Mouse (Mus musculus) lung, postnatal 14 days (tissue): ENCODE results near the gene Anxa2.
A peak's percentile ranks its signal among the peaks of the same experiment; 100 is the strongest.

Experiments used
- DNase-seq: peaks from one replicate; pipeline ENCODE4 v3.0.0; 2021

The Anxa2 gene

DNA sequence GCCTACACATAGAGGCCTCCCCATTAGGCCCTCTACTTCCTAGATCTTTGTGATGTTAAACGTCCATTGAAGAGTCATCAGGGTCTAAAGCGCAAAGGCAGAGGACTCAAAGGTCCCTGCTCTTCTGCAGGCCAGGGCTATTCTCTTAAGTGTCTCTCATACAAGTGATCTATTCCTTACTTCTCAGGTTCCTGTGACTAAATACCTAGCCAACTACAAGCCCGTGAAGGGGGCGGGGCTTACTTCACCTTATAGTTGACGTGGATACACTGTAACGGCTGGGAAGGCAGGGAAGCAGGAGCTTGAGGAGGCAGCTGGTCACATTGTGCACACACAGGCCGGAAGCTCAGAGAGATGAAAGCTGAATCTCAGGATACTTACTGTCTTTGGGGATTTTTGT is 6.5 kb downstream of the Anxa2 start:
- no peak for DNase-seq

DNA sequence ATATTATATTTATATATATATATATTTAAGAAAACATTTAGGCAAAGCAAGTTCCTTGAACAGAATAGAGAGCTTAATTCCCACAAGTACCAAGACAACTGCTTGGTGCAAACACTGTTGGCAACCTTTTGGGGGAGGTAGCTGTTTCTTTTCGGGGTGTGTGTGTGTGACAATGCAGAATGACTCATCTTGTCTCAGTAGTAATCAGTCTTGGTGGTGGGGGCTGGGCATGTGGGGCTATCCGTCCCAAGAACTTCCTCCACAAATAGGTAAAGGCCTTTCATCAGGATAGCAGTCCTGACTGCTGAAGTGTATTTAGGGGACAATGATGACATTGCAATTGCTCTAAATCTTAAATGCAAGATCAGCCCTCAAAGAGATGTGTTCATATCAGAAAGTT is 9.6 kb downstream of the Anxa2 start:
- DNase-seq: no peak

DNA sequence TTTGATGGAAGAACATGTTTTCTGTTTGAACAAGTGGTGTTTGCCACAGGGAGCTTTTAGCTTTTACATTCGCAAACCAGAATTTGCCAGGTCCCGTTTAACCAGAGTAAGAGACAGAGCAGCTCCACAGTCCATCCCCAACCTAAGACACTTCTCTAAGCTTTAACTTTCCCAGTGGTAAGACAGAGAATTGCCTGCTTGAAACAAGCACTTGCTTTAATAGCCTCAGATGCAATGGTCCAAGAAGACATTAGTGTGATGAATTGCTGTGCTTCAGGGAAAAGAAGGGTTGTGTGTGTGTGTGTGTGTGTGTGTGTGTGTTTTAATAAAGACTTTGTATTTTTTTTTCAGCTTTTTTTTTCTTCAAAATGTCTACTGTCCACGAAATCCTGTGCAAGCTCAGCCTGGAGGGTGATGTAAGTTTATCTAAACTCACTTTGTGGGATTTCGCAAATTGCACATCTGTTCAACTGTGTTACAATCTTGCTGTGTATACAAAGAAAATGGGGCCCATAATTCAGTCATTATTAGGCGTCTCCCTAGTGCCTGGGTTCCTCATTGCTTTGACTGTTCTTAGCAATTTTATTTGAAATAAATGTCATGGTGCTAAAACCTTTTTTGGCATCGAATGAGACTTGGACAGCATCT is 10.8 kb downstream of the Anxa2 start:
- DNase-seq: no peak

DNA sequence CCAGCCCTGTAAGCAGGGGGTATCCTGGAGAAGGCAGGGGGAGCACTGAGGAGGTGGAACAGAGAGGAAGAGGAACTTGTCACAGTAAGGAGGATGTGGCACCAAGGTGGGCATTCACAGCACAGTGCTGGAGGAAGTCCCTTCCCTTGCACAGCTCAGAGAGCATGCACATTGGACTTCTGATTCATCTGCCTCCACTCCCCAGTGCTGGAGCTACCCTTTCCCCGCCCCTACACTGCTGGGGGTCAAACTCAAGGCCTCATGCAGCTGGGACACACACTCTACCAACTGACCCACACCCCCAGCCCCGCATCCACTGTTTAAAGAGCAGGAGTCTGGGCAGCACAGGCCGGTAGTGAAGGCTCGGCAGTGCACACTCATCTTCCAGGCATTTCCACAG is 12.7 kb downstream of the Anxa2 start:
- DNase-seq: no peak

DNA sequence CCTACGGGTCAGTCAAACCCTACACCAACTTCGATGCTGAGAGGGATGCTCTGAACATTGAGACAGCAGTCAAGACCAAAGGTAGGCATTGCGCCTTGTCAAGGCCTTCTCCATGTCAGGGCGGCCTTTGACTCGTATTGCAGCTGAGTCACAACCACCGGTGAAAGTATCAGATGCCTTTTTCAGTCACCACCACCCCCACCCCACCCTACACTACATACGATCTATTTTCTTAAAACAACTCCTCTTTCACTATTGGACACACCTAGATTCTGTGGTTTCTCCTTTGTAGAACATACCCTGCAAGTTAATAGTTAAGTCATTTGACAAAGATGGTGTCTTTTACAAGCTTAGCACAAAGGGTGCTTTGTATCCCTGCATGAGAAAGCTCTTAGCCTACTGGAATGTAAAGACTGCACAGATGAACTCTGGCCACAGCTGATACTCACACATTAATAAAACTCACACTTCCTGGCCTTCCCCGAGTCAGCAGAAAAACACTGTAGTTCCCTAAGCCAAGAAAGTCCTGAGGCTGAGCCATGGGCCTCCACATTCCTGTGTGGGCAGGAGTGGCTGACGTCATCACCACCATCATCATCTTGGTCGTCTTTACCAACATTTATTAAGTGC is 14.0 kb downstream of the Anxa2 start:
- DNase-seq: no peak

DNA sequence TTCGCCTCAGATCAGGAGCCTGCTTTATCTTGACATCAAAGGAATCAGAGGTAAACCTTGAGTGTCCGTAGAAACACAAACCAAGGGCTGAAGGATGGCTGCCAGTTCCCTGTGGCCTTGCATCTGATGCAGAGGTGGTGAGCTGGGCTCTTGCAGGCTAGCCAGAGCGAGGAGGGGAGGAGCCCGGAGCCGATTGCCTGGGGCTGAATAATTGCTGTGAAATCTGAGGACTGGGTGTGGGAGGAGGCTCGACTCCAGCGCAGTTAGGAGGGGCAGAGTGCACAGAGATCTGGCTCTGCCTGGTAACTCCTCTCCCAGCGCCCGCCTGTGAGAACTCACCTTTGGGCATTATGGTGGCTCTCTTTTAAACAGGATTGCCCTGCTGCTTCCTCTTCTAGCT is 15.6 kb downstream of the Anxa2 start:
- no peak for DNase-seq

DNA sequence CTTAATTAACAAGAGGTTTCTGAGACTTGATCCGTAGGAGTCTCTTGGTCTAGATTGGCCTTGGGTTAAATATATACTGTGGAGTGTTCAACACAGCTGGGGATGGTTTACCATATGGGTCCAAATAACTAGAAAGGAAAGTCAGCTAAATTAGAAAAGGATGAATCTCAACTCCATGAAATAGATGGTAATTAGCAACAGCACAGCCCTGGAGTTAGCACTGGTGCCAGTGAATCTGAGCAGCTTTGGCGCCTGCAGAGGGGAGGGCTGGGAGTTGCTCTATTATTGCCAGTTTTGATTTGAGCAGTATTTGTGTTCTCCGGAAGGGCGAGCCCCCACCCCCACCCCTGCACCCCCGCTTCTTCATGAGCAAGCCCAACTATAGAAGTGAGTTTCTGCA is 16.9 kb downstream of the Anxa2 start:
- no peak for DNase-seq

DNA sequence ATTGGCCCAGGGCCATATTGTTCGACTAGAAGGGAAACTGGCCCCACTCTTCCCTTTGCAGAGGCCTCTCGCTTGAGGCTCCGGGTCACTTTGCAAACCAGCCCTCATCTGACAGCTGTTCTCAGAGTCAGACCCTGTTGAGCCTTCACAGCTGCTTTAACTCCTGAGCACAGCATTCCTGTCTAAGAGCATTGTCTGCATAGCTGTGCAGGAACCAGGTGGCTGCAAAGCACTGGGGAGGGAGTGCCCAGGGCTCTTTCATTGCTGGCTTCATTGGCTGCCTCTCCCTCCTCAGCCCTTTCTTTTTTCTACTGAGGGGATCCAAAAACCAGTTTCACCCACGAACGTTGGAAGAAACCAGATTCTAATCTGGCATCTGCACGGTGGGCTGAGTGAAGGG is 17.5 kb downstream of the Anxa2 start:
- peak; percentile 25 for DNase-seq

DNA sequence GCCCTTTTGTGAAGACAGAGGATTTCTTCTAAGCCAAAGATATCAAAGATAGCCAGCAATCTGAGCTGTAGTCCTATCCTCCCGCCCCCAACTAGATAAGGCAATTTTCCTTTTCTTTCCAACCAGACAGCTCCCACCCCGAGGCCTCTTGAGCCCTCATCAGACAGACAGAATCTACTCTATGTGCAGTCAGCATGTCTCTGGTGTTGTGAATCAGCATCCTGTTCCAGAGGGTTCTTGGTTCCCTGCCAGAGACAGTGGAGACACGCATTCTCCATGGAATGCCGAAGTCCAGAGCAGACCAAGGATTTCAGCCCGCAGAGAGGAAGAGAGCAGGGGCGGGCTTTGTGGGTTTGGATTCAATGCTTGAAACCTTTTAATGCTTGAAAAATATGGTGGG is 19.3 kb downstream of the Anxa2 start:
- DNase-seq: peak; percentile 83

DNA sequence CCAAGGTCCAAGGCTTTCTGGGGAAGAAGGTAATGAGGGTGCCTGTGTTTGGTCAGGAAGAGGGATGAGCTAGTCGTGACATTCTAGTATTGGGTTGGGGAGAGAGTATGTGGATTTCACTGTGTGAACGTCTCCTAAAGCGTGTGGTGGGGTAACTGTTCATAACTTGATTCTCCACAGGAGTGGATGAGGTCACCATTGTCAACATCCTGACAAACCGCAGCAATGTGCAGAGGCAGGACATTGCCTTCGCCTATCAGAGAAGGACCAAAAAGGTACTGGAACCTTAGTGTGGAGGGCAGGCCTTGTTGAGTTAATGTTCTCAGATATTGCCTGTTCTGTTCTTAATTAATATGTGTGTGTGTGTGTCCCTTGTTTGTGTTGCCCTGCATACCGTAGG is 22.5 kb downstream of the Anxa2 start:
- no peak for DNase-seq

DNA sequence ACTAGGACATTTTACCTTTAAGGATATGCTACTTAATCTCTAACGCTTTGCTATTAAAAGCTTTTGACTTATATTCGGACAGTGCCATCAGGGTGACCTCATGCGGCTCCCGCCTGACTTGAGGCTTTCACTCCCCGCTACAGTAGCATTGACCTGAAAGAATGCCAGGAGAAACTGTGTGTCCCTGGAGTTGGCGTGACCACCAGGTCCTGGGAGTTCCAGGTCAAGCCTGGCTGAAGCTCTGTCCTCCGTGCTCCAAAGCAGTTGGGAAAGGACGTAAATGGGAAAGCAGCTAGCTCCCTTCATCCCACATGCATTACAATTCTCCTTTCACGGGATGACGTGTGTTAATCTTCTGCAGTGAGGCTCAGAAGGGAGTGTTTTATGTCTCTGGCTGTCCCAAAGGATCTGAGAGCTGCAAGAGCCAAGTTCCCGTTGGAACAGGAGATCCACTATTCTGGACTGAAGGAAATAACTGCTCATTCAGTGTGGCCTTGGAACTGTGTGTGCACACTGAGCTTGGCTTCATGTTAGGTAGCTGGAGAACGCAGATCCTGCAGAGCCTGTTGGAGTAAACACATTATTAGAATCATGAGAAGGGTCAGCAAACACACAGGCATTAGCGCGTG is 23.9 kb downstream of the Anxa2 start:
- no peak for DNase-seq

DNA sequence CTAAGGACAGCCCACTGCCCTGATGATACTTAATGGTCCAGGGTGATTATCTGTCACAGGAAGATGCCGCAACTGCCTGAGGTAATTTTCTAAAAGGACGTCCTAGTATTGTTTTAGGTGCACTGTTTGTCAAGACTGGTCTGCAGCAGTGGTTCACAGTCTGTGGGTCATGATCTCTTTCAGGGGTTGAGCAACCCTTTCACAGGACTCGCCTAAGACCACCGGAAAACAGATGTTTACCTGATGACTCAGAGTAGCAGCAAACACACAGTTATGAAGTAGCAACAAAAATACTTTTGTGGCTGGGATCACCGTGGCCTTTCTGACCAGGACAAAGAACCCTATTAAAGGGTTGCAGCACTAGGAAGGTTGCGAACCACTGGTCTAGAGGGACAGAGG is 24.4 kb downstream of the Anxa2 start:
- no peak for DNase-seq

DNA sequence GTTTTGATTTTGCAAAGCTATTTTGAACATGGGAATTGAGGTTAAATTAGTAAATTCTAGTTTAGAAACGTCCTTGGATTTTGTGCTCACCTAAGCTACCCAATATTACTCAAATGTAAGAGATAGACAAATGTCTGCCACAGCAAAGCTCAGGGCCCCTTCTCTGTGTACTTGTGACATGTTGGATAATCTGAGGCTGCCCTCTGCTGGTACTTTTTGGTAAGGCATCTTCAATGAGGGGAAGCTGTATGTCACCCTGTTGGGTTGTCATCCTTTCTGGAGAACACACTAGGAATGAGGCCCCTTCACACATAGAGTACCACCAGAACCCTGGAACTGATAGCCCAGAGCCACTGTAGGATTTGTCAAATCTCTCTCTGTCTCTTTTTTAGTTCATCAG is 26.9 kb downstream of the Anxa2 start:
- peak; percentile 91 for DNase-seq

DNA sequence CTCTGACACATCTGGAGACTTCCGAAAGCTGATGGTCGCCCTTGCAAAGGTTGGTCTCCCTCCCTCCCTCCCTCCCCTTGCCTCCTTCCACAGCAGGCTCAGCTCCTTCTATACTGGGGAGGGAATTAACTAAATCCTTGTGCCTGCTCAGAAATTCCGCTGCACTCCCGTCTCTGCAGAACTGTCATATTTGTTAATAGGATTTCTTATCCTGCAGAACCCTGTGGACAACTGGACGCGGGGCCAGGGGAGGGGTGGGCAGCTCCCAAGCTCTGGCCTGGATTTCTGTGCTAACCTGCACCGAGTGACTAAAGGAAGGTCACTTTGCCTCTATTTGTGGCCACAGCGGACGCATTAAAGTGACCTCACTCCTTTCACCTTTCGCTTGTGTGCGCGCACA is 30.4 kb downstream of the Anxa2 start:
- no peak for DNase-seq

DNA sequence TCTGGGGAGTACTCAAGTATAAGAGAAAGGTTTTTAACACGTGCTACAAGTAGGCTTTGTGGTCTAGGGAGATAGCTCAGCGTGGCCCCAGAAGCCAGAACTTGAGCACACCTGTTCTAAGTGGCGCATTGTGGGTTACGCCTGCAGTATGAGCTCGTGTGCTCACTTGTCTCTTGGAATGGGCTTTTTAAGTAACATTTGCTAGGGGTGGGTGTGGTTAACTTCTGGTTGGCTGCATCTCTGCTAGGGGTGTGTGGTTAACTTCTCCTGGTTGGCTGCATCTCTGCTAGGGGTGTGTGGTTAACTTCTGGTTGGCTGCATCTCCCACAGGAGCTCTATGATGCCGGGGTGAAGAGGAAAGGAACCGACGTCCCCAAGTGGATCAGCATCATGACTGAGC is 32.7 kb downstream of the Anxa2 start:
- no peak for DNase-seq

DNA sequence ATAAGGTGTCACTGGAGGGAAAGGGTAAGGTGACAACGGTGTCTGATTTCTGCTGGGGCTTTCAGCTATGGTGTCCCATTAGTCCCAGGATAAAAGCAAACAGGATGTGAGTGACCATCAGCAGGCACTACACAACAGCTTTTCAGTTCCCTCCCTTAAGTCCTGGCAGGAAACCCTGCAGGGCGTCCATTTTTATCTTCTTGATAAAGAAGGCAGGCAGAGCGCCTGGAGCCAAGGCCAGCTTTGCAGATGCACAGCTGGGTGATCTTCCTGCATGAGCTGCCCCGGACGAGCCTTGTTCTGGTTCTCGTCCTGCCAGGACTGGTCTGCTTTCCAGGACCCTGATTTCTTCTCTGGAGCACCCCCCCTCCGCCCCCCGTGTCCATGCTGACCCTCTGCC is 35.1 kb downstream of the Anxa2 start:
- DNase-seq: no peak

DNA sequence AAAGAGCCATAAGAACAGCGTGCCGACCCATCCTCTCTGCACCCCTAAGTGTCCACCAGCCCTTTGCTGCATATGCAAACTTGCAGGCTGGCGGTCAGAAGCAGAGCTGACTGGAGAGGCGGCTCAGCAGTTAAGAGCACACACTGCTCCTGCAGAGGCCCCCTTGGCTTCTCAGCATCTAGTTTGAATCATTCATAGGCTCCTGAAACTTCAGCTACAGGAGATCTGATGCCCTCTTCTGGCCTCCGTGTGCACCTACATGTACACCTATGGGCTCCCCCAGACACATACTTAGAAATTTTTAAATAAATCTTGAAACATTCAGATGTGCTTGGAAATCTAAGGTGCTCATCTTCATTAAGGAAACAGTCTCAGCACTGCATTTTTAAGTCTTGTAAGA is 35.6 kb downstream of the Anxa2 start:
- DNase-seq: no peak

DNA sequence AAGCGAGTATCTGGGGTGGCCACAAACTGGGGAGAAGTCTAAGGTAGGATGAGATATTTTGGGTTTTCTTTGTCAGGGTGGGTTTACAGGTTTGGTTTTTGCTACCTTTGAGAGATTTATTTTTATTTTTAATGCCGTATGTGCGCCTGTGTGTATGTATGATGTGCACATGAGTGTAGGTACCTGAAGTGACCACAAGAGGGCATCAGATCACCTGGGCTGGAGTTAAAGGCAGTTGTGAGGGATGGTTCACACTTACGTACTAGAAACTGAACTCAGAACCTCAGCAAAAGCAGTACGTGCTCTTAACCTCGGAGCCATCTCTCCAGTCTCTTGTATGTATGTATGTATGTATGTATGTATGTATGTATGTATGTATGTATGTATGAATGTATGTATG is 39.4 kb downstream of the Anxa2 start:
- no peak for DNase-seq

DNA sequence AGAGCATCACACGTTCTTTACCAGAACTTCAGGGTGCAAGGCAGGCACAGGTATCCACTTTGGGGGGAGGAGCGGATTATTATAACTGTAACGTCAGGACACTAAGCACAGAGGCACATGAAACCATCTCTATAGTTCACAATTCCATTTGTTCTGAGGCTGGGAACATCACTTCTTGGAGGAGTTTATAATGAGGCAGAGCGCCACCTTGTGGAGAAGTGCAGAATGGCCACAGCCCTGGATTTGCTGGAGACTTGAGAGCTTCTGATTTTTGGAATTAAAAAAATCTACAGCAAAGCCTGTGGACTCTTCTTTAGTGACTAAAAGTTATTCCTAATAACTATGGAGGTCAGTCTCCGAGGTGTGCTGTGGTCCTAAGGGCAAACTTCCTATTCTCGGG is 49.1 kb downstream of the Anxa2 start:
- DNase-seq: peak; percentile 77

DNA sequence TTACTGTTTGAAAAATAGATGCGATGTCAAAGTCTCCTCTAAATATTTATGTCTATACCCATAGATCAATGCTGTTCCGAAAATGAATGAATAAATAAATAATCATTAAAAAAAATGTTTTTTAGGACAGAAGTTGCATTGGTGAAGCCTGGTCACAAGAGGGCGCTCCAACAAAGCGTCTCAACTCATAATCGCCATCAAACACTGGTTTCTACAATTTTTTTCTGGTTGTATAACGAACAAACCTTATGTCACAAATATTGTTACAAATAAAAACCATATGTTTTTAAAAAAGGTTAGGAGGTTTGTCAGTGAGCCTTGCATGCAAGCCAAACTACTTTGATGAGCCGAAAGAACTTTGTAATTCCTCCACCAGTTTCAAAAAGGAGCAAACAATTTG is 52.2 kb downstream of the Anxa2 start:
- DNase-seq: peak; percentile 55

DNA sequence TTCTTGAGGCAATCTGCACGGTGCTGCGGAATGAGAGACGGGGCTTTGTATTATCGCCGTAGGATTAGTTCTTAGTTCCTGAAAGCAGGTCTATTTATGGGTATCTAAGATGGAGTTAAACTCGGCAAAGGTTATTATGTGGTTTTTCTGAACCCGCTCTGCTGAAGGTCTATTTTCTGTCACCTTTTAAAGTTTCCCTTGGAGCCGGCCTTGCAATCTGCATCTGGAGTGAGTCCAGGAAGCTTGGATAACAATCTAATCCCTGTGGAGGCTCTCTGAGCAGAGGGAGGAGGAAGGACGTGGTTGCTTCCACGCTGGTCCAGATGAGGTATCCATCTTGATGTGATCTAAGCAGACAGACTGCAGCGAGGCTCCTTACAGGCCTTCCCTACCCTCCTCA is 53.8 kb downstream of the Anxa2 start:
- no peak for DNase-seq

DNA sequence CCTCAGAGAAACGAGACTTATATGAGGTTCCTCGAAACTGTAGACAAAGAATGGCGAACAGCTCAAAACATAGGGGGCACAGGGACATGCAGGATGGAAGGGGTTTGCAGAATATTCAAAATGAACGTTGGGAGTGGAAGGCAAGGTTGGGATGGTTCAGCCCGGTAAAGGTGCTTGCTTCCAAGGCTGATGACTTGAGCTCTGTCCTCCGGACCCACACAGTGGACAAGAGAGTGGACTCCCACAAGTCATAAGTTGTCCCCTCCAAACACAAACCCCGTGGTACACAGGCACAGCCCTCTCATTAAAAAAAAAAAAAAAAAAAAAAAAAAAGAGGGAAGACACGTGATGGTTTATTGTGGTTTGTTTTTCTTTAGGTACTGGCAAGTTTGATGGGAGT is 54.6 kb downstream of the Anxa2 start:
- no peak for DNase-seq

DNA sequence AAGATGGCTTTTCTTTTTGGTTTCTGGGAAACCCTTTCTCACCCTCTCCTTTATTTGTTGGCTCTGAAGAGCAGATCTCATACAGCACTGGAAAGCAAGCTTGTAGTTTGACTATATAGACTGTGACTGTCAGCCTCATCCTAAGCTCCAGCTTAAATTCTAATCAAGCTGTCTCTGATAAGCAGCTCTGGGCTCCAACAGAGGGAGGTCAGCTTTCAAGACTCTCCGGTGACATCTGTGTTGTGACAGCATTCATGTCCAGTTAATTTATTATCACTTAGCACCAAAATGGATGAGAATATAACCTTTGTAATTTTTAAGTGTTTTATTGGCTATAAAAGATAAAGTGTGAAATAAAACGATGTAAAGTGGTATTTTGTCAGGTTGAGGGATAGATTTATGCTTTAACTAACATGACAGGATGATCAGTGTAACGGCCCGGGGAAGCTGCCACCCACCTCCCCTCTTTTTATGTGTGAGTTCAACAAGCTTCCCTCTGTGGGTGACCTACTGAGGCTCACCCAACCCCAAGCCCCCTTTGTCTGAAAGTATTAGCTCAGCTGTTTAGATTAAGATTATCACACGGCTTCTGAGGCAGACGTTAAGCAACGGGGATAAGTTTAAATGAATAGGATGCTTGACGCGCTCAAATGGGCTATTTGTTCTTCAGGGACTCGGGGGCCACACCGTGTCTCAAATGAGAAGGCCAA is 58.6 kb downstream of the Anxa2 start:
- DNase-seq: no peak

DNA sequence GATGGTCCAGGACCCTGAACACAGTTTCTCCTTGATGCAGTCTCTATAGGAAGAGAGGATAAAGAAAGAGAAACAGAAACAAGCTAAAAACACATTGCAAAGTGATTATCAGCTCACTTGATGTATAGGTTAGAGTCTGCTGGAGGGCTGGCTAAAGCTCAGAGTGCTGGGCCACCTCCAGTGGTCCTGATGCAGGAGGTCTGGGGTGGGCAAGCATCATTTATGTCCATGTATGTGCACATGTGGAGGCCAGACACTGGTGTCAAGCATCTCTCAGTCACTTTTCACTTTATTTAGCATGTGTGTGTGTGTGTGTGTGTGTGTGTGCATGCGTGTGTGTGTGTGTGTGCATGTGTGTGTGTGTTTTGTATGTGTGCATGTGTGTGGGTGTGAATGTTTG is 59.3 kb downstream of the Anxa2 start:
- no peak for DNase-seq
